Mouse (Mus musculus): Measurements from ENCODE around the gene Adssl1.

The Adssl1 gene

DNA sequence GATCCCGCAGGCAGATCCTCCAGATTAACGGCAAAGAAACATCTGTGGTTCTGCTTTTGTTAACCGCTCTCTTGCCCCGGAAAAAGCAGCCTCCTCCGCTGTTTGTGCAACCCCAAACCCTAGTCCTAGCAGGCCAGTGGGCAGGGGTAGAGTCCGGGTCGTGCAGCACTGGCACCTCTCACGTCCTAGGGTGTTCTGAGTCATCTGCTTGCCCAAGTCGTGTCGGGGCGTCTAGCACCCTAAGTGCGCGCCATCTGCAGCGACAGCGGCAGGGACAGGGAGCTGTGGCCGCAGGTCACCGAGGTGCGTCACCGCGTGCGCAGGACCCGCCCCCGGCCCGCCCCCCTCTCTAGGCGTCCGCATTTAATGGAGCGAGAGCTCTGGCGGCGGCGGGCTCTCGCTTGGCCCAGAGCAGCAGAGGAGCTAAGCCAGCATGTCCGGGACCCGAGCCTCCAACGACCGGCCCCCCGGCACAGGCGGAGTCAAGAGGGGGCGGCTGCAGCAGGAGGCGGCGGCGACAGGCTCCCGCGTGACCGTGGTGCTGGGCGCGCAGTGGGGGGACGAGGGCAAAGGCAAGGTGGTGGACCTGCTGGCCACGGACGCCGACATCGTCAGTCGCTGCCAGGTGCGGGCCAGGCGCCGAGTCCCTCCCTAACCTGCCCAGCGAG is at the start of gene Adssl1:
Gene Adssl1, plus strand, starts transcription at position 360 of the 668 bp plus-strand sequence.
- DNase-seq (ENCODE audit: low spot score), result peak; percentile 37

DNA sequence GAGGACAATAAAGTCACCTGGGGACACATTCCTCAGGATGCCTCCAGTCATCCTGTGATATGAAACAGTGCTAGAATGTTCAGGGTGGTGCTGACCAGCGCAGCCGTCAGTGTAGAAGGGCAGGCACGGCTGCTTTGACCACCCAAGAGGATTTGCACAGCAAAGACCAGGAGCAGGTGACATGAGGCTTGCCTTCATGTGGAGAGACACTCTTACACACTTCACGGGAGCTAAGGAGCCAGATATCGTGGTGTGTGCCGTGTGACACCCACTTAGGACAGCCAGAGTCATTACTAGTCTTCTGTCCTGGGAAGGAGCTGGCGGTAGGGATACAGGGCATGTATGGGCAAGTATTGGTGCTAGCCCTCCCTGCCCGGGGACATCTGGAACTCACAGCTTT is 49.7 kb upstream of the Adssl1 start:
- no peak for DNase-seq (ENCODE audit: low spot score)

DNA sequence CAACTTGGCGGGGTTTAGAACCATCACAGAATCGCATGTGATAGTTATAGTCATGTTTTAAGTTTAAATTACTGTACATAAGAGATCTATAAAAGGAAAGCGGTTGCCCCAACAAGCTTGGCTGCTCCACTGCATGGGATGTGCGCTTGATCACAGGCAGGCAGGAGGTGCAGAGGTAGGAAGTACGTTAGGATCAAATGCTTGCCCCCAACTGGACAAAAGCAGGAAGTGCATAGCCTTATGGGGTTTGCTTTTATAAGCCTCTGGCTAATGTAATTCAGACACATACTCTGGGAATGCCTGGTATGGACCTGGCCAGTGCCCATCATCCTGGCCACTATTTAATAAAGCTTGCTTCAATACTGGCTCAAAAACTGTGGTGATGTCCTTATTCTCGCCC is 48.8 kb upstream of the Adssl1 start:
- no peak for DNase-seq (ENCODE audit: low spot score)

DNA sequence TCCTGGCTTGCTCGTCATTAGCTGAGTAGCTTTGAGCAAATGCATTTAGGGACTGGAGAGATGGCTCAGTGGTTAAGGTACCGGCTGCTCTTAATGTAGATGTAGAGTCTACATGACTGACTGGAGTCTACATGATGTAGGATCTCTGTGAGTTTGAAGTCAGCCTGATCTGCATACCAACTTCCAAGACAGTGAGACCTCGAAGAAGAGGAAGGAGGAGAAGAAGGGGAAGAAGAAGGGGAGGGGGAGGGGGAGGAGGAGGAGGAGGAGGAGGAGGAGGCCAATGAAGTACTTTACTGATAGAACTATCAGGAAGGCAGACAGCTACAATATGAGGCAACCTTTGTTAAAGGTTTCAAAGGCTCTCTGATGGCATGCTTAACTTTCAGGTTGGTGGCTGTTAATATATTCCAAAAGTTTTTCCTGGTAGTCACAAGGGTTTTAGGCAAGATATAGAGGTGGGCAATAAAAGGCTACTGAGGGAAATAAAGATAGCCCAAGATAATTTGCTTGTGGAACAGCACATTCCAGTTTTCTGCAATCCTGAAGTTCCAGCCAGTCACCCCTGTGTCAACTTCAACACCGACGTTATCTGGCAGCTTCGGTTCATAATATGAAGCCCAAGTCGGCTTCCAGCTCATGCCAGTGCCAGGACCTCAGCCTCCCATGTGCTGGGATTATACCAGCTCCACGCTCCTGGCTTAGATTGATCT is 44.4 kb upstream of the Adssl1 start:
- DNase-seq (ENCODE audit: low spot score), result no peak

DNA sequence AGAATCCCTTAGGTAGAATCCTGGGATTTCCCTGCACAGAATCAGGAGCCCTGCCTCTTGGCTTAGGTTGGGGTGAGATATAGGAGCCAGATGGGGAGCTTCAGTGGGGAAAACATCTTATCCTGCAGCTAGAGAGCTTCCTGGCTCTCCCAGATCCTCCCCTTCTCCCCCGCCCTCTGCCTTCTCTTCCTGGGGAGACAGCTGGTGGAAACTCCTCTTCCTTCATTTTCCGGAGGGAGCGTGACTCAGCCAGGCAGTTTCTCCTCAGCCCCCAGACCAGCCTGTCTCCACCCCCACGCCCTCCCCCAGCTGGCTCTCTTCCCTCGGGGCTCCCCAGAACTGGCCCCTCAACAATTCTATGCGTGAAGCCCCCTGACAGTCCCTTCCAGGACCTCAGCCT is 43.5 kb upstream of the Adssl1 start:
- DNase-seq (ENCODE audit: low spot score), result no peak

DNA sequence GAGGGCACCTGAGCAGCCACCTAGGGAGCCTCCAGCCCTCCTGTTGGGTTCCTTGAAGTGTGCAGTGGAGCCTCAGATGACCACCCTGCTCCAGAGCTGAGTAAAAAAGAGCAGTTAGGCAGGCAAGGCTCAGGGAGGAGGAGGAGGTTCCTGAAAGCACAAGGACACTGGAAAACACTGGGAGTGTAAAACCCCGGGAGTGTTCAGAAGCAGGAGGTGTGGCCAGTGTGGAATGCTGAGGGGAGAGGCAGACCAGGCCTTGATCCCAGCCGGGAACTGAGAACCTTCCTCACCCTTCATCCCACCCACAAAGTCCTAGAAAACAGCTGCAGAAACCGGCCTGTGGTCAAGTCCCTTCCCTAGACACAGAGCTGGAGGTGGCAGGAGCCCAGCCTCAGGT is 43.1 kb upstream of the Adssl1 start:
- no peak for DNase-seq (ENCODE audit: low spot score)

DNA sequence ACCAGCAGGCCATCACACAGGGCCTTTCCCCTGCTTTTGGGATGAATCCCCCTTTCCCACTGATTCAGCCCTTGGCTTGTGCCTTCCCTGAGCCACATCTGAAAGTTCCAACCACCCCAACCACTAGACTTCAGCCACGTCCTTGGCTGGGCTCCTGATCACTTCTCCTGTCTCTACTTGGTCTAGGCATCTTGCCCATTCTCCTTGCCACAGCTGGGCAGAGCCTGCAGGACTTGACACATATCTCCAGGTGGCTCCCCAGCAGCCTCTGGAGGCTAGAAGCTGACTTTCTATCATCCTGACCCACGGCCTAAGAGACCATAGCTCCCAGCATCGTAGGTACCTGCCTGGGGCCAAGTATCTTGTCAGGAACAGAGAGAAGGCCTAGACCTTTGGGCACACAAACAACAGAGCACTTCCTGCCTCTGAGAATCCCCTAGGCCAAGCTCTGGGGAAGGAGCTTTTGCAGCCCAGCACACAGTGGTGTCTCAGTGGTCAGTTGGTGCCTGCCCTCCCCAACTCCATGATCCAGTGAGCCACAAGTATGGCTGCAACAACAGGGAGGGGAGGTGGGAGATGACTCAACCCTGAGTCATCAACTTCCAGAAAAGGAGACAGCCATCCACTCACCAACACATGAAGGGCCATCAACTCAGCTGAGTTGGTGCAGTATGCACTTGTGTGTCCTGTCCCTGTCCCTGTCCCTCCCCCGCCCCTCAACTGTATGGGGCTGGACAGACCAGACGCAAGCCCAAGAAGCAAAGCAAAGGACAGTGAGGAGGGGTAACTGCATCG is 41.4 kb upstream of the Adssl1 start:
- DNase-seq (ENCODE audit: low spot score), result no peak

DNA sequence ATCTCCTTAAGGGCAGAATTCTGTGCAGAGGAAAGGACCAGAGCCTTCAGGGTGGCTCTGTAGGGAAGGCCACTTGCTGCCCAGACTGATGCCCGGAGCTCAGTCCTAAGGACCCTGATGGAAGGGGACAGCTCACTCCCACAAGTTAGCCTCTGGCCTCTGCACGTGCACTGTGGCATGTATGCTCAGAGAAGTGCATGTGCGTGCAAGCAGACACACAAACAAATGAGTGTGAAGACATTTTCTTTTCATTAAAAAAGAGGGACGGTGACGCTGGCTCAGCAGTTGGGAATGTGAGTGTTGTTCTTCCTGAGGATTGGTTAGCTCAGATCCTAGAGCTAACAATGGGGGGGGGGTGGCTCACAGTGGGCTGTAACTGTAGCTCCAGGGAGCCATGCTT is 40.4 kb upstream of the Adssl1 start:
- DNase-seq (ENCODE audit: low spot score), result no peak

DNA sequence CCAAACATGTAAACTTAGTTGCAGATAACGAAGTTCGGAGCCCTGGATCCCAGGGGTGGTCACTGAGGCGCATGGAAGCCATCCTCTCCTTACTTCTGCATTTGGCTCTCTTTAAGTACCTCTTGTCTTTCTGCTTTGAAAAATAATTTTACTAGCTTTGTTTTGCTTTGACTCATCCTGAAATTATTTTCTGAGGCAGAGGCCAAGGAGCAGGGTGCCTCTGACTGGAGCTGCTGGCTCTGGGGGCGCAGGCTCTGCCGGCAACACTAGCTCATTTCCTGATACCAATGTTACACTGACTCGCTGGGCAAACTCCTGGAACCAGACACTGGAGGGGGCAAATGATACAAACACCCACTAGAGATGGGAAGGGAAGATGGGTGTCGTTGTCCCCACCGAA is 39.9 kb upstream of the Adssl1 start:
- no peak for DNase-seq (ENCODE audit: low spot score)

DNA sequence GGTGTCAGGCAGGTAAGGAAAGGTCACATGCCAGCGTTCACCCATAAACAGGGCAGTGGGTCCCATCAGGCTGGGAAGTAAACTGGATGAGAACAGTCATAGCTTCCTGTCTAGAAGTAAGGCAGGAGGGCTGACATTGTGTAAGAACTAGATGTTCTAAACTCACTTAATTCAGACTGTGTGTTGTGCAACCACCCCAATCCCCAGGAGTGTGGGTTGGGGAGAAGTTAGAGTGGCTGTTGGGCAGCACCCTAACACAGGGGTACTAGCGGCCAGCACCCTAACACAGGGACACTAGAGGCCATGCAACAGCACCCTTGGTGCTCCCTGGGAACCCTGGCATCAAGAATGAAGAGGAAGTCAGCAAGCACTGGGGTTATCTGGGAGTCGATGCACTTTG is 38.7 kb upstream of the Adssl1 start:
- DNase-seq (ENCODE audit: low spot score), result no peak

DNA sequence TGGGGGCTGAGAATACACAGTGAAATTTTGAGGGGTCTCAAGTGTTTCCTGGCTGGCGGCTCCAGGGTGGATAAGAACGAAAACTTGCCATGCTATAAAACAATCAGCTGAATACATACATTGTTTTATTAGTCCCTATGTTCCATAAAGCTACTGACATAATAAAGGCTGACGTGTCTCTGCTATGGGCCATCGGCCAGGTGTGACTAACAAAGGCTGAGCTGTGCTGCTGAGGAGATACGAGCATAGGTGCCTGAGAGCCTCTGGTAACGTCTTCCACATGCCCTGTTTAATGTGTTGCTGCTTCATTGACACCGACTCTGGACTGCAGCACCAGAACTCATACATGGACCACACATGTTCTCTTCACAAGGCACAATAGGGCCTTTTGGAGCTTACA is 34.9 kb upstream of the Adssl1 start:
- DNase-seq (ENCODE audit: low spot score), result no peak

DNA sequence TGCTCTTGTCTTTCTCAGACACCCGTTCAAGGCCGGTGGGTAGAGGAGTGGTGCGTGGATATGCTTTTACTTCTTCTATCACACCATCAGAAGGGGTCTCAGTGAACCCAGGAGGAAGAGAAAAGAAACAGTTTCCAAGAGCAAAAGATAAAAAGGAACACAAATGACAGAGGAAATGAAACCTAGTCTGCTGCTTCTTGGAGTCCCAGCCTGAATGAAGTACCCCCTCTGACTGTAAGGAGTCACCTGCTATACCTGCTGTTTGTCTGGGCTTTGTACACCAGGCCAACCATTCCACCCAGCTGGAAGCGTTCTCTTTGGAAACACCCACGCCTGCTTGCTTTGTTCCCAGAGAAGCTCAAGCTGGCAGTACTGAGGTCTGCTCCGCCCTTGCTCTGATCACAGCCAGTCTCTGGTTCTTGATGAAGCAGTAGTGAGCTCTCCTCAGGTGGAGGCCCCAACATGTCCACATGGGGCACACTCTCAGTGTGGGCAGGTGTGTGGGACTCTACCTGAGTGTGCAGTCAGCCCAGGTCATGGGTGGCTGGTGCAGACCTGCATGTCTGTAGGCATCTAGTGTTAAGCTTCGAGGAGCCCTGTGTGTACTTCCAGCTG is 33.8 kb upstream of the Adssl1 start:
- DNase-seq (ENCODE audit: low spot score), result no peak

DNA sequence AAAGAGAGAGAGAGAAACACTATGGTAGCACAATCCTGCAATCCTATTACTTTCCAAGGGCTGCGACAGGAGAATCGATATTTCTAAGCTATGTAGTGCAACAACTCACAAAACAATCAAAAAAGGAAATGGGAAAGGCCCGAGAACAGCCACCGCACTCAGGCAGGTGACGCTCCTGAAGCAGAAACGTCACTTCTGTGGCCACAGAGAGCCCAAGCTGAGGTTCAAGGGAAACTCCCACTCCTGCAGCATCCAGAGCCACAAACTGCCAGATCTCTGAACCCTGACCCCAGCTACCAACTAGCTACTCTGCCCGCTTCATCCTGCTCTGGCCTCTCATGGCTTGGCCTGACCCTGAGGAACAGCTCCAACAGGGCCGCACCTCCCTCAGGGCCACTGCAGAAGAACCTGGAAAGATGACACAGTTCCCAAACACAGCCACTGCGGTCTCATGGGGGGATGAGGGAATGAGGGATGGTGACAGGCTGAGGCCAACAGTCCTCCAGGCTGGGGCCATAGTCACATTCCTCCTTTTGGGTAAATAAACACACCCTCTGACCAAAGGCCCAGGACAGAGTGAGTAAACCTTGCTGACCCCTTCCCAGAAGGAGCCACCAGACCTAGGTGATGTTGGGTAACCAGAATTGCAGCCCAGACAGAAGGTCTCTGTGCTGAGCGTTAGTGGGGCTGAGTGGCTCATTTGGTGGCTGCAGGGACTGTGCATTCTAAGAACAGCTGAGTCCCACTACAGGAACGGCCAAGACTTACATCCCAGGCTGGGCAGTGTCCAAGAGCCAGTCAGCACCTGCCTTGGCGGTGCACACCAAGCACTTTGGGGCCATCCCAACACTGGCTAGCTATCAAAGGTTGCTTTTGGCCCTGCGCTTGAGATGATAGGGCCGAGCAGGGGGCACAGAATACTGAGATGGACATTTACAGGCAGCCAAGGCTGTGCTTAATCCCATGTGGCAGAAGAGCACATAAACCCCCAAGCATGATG is 32.4 kb upstream of the Adssl1 start:
- DNase-seq (ENCODE audit: low spot score), result peak; percentile 81

DNA sequence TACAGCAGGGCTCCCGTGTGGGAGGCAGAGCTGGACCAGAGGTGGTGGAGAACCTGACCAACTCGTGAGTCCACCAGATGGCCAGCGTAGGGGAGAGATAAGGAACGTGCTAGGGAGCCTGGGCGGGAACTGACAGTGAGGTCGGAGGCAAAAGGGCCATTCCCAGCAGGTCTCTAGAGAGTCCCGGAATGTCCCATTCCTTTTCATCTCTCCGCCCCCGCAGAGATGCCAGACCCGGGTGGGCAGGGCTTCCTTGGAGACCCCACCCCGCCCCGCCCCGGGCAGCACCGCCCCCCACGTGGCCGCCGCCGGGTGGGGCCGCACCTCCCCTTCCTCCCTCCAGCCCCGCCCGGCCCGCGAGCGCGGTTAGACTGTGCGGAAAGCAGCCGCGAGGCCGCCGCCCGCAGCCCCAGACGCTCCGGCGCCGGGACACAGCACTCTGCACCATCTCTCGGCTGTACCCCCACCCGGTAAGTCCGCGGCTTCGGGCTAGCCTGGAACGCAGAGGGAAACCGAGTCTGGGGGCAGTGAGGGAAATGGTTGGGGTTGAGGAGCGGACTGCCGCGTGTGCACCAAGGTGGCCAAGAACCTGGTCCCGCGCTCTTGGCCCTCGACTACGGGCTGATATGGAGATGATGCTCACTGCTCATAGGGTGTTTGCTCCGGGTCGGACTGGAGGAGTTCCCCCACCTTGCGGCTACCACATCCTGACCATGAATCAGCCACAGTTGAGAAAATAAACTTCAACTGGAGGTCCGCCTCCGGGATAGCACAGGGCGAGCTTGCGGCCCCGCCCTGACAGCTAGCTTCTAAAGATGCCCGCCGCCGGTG is 31.2 kb upstream of the Adssl1 start, which contains the start of gene Inf2:
Gene Inf2, plus strand, starts transcription at position 359 of the 831 bp plus-strand sequence.
- DNase-seq (ENCODE audit: low spot score), result peak; percentile 78

DNA sequence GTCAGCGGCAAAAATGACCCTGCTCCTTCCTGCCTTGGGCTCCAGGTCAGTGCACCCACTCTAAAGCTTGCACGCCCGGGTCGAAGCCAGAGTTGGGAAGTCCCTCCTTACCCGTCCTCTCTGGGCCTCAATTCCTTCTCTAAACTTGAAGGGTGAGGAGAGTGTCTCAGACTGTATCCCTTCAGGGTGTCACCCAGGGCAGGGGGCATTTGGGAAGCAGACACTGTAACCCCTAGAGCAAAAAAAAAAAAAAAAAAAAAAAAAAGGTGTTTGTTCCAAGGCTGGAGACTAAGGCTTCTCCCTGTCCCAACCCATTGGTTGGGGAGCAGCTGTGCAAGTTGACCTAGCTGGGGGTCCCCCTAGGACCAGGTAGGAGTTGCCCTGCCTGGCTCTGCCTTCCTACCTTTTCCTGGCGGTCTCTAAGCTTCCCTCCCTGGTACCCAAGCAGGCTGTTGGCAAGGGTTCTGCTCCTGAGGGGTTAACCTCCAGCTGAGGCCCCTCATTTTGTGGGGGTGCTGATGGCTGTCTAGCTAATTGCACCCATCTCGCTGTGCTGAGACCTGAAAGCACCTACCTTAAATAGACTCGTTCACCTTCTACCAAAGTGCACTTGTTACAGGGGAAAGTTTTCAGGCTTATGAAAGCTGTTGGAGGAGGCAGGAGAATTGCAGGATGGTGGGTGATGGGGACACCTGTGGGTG is 30.2 kb upstream of the Adssl1 start:
- no peak for DNase-seq (ENCODE audit: low spot score)

DNA sequence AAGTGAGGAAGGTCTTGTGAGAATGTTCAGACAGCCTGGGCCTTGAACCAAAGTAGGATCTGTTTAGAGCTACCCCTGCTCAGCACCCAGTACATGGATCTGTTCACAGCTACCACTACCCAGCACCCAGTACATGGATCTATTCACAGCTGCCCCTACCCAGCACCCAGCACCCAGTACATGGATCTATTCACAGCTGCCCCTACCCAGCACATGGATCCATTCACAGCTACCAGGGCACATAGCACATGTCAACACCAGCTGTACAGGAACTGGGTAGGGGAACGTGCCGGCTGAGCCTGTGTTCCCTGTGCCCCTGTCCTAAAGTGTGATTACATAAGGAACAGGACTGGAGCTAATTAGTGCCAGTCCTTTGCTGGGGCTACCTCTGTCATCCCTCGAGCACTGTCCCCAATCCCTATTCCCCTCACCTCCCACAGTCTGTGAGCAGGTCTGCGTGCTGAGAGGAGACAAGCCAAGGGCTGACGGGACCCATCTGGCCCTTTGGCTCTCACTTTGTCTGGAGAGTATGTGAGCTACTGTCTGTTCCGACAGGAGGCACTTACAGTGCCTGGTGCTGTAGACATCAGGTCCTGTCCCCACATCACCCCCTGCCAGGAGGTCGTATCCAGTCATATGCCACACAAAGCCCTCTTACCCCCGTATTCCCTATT is 29.1 kb upstream of the Adssl1 start:
- DNase-seq (ENCODE audit: low spot score), result no peak

DNA sequence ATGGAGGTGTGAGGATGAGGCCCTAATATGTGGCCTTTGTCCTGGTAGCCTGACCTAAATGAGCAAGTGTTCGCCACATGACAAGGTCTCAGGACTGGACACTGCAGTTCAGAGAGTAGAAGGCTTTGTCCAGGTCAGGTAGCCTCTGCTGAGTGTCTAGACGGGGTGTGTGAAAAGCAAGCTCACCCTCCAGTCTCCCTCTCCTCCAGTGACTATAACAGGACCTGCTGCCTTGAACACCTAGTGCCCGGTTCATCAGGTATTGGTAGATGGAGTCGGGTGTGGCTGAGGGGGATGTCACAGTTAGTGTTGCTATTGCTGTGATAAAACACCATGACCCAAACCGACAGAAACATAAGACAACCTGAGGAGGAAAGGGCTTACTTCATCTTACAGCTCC is 28.6 kb upstream of the Adssl1 start:
- DNase-seq (ENCODE audit: low spot score), result no peak

DNA sequence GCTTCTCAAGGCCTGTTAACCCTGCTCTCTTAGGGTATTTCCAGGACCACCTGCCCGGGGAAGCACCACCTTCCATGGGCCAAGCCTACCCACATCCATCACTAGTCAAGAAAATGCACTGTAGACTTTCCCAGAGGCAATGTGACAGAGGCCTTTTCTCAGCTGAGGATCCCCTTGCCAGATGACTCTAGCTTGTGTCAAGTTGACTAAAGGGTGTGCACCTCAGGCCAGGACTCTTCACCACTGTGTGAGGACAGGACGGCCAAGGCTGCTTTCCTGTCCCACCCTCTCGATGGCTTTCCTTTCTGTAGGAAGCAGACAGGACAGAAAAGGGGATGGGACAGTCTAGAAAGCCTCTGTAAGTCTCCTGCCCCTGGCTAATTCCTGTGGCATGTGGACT is 28.1 kb upstream of the Adssl1 start:
- DNase-seq (ENCODE audit: low spot score), result no peak
